Mouse (Mus musculus): Measurements from ENCODE around the gene Flii. TPM values are rescaled to one million over a fixed set of nuclear protein-coding genes. Genes with fewer than 3 reads are reported as not detected.

Flii gene
- total and polyA plus RNA-seq, 3 experiments, result 71.8 to 111 TPM; not detected in 1

GRCm38 (mm10) chr11:60700320-60701185 lies 26.5 kb downstream of the Flii start (continued):
- TF ChIP-seq MYC (IDR thresholded peaks at IDR 0.05; ENCODE audit: low read depth, low read length), result 0 out of 2 replicates have a peak, but pooled peaks have one; percentile 24
- TF ChIP-seq CTCF (IDR thresholded peaks at IDR 0.05 in 2 of 3, conservative IDR thresholded peaks at IDR 0.05 in 1 of 3; ENCODE audit: control insufficient read depth in 1 of 3, insufficient read depth in 1 of 3, low read depth in 2 of 3, low read length in 3 of 3, poor library complexity in 1 of 3, severe bottlenecking in 1 of 3), result no peak; a peak in 1 of 6 replicates
- no peak for TF ChIP-seq HCFC1 (IDR thresholded peaks at IDR 0.05; ENCODE audit: low read depth, low read length)
- peak; percentile 77 for TF ChIP-seq SIN3A (IDR thresholded peaks at IDR 0.05; ENCODE audit: low read length)
- TF ChIP-seq ETS1 (IDR thresholded peaks at IDR 0.05; ENCODE audit: low read depth, low read length), result peak; percentile 36; the same call in 1 of the 2 replicates
- no peak for TF ChIP-seq ZKSCAN1 (IDR thresholded peaks at IDR 0.05; ENCODE audit: low read depth, low read length)
- 0 out of 2 replicates have a peak, but pooled peaks have one; percentile 16 for TF ChIP-seq RCOR1 (IDR thresholded peaks at IDR 0.05; ENCODE audit: low read depth, low read length)
- TF ChIP-seq MAZ (IDR thresholded peaks at IDR 0.05; ENCODE audit: low read depth, low read length), result peak; percentile 42; the same call in 1 of the 2 replicates
- no peak for TF ChIP-seq NELFE (IDR thresholded peaks at IDR 0.05; ENCODE audit: low read depth, low read length)
- peak; percentile 78 for TF ChIP-seq GATA1 (IDR thresholded peaks at IDR 0.05; ENCODE audit: low read depth, low read length)
- no peak for TF ChIP-seq POLR2AphosphoS2 (IDR thresholded peaks at IDR 0.05; ENCODE audit: low read length)
- no peak for TF ChIP-seq POLR2AphosphoS5 (IDR thresholded peaks at IDR 0.05; ENCODE audit: borderline replicate concordance, low read depth, low read length)
- TF ChIP-seq KAT2A (conservative IDR thresholded peaks at IDR 0.05; ENCODE audit: low read depth, low read length), result 0 out of 2 replicates have a peak, but pooled peaks have one; percentile 28
- TF ChIP-seq MAX (IDR thresholded peaks at IDR 0.05; ENCODE audit: low read length), result peak; percentile 49; the same call in 1 of the 2 replicates
- no peak for TF ChIP-seq SMC3 (IDR thresholded peaks at IDR 0.05; ENCODE audit: low read depth, low read length)

GRCm38 (mm10) chr11:60699524-60700075 lies 27.5 kb downstream of the Flii start, which contains the start of gene Llgl1:
TSS of gene Llgl1 (plus strand) at chr11:60699723.
- Histone ChIP-seq H3K27ac (ENCODE audit: control insufficient read depth, low read depth, low read length) (peak within 1 kb of the TSS; percentile 69), H3K9ac (ENCODE audit: control insufficient read depth, low read depth, low read length, poor library complexity, severe bottlenecking) (peak within 1 kb of the TSS; percentile 91), H3K36me3 (ENCODE audit: control insufficient read depth in 1 of 2, insufficient read depth in 2 of 2, low read length in 2 of 2) (peaks cover 0 to 10% of the 10 kb centered on the region in 2 experiments; a peak in 2 of 4 replicates), H3K9me3 (replicated peaks; ENCODE audit: insufficient read depth, low read length) (no peaks in the 10 kb centered on the region), H3K27me3 (ENCODE audit: control insufficient read depth in 1 of 2, insufficient read depth in 2 of 2, low read length in 2 of 2) (peaks cover 0 to 4% of the 10 kb centered on the region in 2 experiments; a peak in 1 of 4 replicates), H3K4me3 (ENCODE audit: control insufficient read depth in 1 of 2, insufficient read depth in 1 of 2, low read depth in 2 of 2, low read length in 2 of 2) (peak within 1 kb of the TSS; percentile 65 to 96), H3K4me1 (ENCODE audit: control insufficient read depth in 1 of 2, insufficient read depth in 2 of 2, low read length in 2 of 2) (peaks cover 8 to 16% of the 10 kb centered on the region in 2 experiments), H3K79me2 (ENCODE audit: control insufficient read depth, insufficient read depth, low read length, poor library complexity) (peaks cover 4% of the 10 kb centered on the region; the same call in 1 of the 2 replicates)
- DNase-seq (ENCODE audit: low read depth, low spot score), result peak; percentile 93
- TF ChIP-seq NELFE (IDR thresholded peaks at IDR 0.05; ENCODE audit: low read depth, low read length), result peak; percentile 59
- TF ChIP-seq KAT2A (conservative IDR thresholded peaks at IDR 0.05; ENCODE audit: low read depth, low read length), result peak; percentile 81; the same call in 1 of the 2 replicates
- no peak for TF ChIP-seq RAD21 (IDR thresholded peaks at IDR 0.05; ENCODE audit: low read depth, low read length)
- TF ChIP-seq SIN3A (IDR thresholded peaks at IDR 0.05; ENCODE audit: low read length), result peak; percentile 52; the same call in 1 of the 2 replicates
- TF ChIP-seq ZC3H11A (IDR thresholded peaks at IDR 0.05; ENCODE audit: low read depth, low read length), result no peak
- no peak for TF ChIP-seq MEF2A (IDR thresholded peaks at IDR 0.05; ENCODE audit: extremely low read depth, insufficient replicate concordance, low read depth, low read length, poor library complexity, severe bottlenecking)
- TF ChIP-seq ZNF384 (IDR thresholded peaks at IDR 0.05; ENCODE audit: low read depth, low read length), result no peak
- 0 out of 2 replicates have a peak, but pooled peaks have one; percentile 12 for TF ChIP-seq USF1 (IDR thresholded peaks at IDR 0.05; ENCODE audit: low read depth, low read length)
- TF ChIP-seq UBTF (IDR thresholded peaks at IDR 0.05; ENCODE audit: borderline replicate concordance, insufficient read depth, low read depth, low read length), result peak; percentile 89; the same call in 1 of the 2 replicates
- 0 out of 2 replicates have a peak, but pooled peaks have one; percentile 24 for TF ChIP-seq TBP (IDR thresholded peaks at IDR 0.05; ENCODE audit: low read depth, low read length)
- no peak for TF ChIP-seq GATA1 (IDR thresholded peaks at IDR 0.05; ENCODE audit: low read depth, low read length)
- TF ChIP-seq MXI1 (IDR thresholded peaks at IDR 0.05; ENCODE audit: low read depth, low read length), result peak; percentile 50
- no peak for TF ChIP-seq POLR2AphosphoS5 (IDR thresholded peaks at IDR 0.05; ENCODE audit: borderline replicate concordance, low read depth, low read length)
- TF ChIP-seq ZMIZ1 (IDR thresholded peaks at IDR 0.05; ENCODE audit: low read depth, low read length), result no peak
- TF ChIP-seq ELF1 (IDR thresholded peaks at IDR 0.05; ENCODE audit: low read depth, low read length), result 0 out of 2 replicates have a peak, but pooled peaks have one; percentile 36
- peak; percentile 90 for TF ChIP-seq NRF1 (IDR thresholded peaks at IDR 0.05; ENCODE audit: insufficient read depth, low read depth, low read length, poor library complexity, severe bottlenecking)
- TF ChIP-seq USF2 (IDR thresholded peaks at IDR 0.05; ENCODE audit: borderline replicate concordance in 1 of 2, insufficient read depth in 1 of 2, low read depth in 1 of 2, low read length in 2 of 2), result no peak
- no peak for TF ChIP-seq TAL1 (IDR thresholded peaks at IDR 0.05; ENCODE audit: low read length)
- no peak for TF ChIP-seq E2F4 (IDR thresholded peaks at IDR 0.05; ENCODE audit: borderline replicate concordance, low read depth, low read length)
- no peak for TF ChIP-seq GABPA (IDR thresholded peaks at IDR 0.05; ENCODE audit: low read depth, low read length)
- no peak for TF ChIP-seq MAX (IDR thresholded peaks at IDR 0.05; ENCODE audit: low read length)

All from MEL (cell line).